Mouse (Mus musculus): ENCODE measurements around the gene Mrpl18.
"Not testable (repeated sequence)": the region's sequence is repeated elsewhere in the genome, so short reads cannot be mapped to it uniquely, and the experiment has no call there.

The Mrpl18 gene

DNA sequence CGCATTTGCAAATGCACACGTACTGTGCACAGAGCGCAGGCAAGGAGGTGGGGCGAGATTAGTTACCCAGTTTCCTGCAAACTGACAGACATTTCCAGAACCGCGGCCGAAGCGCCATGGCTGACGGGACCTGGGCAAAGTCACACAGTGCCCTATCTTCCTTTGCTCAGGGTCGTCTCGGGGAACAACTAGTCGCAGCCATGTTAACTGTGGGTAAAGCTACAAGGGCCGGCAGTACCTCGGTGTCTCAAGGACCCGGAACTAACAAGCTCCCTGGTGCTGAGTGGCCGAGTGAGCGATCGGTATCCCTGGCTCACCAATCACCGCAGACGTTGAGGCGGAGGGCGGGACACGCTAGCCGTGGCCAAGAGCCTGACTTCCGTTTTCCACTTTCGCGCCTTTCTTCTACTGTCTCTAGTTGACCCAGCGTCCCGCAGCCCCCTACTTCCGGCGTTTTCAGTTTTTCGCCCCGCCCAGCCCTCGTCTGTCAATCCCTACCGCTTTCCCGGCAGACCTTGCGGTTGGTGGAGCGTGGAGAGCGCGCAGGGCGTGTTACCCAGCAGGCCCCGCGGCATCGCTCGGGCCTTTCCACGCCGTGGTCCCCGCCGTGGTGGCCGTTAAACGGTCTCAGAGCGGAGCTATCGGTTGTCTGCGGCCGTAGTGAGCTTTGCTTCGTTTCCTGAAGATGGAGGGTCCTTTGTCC lies at the start of gene Mrpl18:
Gene Mrpl18 (minus strand): TSS at position 465 of the 703 bp plus-strand sequence.
- DNase-seq, result peak; percentile 97 to 98

DNA sequence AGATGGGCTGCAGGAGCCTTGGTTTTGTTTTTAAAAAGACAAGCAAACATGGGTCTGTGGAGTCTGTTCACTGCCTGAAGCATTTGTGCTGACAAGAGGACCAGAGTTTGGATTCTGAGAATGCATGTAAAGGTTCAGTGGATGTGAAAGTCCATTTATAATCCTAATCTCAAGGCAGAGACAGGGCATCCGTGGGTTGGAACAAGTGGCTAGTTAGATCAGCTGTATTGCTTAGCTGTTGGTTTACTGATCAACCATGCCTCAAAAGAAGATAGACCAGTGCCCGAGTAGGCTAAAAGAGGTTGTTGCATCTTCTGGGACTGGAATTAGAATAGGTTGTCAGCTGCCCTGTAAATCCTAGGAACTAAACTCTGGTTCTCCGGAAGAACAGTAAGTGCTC lies 47.3 kb upstream of the Mrpl18 start:
- DNase-seq, result no peak

DNA sequence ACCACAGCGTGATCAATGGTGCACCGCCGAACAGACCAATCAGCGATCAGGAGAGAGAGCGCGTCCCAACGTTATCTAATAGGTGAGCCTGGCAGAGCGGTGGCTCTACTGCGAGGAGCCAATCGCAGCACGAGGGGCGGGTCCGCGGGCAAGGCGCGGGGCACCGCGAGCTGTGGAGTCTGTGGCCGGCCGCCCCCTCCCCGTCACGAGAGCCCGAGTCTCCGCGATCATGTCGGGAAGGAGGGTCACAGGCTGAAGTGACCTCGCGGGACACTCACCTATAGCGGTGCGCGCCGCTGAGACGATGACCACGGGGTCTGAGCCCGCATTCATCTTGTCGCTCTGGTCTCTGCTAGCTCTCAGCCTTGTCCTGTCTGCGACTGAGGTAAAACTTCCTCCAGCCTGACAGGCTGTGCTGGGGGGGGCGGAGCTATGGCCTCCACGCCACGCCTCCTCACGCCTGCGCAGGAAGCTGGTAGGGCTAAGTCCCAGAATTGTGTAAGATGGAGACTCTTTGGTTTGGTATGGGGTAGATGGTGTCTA lies 44.3 kb upstream of the Mrpl18 start, which contains the start of gene Acat2:
Gene Acat2 (minus strand): TSS at position 417 of the 543 bp plus-strand sequence.
- DNase-seq, result peak; percentile 97 to 98

DNA sequence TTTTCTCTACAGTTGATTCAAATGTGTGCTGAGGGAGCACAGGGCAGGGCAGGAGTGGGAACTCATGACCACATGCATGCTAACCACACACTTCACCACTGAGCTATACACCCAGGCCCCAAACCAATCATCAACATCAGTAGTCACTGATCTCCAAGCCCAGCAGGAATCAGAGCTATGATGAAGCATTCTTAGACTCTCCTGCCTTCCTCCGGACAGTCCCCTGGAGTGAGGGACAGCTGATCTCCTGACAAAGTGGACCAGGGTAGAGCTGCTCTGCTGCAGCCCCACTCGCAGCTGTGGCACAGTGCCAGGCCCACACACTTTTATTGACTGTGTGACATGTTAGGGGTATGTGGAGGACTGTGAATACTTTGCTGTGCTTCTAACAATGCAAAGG lies 43.2 kb upstream of the Mrpl18 start:
- not testable (repeated sequence) for DNase-seq

DNA sequence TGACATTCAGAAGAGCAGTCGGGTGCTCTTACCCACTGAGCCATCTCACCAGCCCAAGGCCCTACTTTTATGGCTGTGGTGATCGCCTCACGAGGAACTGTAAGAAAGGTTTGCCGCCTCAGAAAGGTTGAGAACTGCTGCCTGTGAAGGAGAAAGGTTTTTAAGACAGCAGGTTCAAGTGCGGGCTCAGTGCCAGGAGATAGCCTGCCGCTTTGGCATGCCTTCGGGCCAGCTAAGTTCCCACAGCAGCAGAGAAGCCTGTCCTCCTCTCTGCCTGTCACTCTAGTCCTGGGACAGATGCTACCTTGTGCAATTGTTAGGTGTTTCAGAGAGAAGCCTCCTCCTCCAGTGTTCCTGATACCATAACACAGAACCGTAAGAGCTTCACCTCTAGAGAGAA lies 40.5 kb upstream of the Mrpl18 start:
- no peak for DNase-seq

DNA sequence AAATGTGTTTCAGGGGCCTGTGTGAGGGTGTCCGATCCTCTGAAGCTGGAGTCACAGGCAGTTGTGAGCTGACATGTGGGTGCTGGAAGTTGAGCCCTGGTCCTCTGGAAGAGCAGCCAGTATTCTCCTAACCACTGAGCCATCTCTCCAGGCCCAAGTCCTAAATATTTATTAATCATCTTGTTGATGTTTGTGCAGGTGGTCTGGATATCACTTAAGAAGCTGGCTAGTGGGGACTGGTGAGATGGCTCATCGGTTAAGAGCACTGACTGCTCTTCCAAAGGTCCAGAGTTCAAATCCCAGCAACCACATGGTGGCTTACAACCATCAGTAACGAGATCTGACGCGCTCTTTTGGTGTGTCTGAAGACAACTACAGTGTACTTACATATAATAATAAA lies 33.5 kb upstream of the Mrpl18 start:
- no peak for DNase-seq

DNA sequence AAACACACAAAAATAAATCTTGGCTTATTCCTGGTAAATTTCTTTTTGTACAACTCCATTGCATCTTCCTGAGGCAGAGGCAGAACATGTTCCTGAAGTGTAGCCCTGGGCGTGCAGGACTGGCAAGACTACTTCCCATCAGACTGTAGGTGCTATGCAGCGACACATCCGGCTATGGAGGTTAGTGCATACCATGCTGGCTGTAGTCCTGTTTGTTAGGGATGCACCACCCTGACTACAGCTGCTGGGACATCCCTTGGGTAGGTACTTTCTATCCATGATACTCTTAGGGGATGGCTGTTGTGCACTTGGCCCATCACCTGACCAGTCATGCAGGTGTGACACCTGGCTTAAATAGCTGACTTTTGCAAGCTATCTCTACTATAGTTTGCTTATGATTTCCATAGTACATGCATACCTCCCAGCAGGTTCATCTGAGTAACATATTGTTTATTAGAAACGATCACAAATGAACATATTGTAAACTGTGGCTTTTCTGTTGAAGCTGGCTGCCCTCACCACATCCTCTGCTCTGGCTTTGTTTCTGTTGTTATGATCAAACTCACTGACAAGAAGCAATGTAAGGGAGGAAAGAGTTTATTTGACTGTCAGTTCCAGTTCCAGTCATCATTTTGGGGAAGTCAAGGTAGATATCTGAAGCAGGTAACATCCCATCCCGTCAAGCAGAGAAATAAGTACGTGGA lies 26.5 kb upstream of the Mrpl18 start:
- DNase-seq, result no peak

DNA sequence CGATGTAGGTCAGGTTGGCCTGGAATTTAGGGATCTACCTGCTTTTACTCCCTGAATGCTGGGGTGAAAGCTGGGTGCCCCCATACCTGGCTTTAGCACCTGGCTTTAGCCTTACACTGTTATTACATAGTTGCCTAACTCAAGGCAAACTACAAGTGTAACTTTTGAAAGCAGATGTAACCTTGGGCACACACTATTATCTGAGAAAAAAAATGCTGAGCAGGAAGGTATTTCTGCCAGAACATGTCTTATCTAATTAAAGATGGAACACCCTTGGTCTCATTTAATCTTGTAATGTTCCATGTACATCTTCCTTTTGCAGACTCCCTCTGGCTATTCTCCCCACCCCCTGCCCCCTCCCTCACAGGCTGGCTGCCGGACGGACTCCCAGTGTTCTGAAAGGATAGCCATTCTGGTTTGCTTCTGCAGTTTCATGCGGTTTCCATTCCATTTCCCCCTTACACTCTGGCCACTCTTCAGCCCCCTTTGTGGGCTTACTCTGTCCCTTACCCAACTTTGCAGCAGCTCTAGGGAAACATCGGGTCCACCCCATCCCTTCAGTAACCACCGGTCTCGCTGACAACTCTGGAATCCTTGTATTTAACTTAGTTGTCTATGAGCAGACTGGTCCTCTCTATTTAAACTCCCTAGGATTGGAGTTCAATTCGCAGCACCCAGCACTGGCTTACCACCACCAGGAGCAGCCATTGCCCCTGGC lies 25.6 kb upstream of the Mrpl18 start:
- DNase-seq, result no peak

DNA sequence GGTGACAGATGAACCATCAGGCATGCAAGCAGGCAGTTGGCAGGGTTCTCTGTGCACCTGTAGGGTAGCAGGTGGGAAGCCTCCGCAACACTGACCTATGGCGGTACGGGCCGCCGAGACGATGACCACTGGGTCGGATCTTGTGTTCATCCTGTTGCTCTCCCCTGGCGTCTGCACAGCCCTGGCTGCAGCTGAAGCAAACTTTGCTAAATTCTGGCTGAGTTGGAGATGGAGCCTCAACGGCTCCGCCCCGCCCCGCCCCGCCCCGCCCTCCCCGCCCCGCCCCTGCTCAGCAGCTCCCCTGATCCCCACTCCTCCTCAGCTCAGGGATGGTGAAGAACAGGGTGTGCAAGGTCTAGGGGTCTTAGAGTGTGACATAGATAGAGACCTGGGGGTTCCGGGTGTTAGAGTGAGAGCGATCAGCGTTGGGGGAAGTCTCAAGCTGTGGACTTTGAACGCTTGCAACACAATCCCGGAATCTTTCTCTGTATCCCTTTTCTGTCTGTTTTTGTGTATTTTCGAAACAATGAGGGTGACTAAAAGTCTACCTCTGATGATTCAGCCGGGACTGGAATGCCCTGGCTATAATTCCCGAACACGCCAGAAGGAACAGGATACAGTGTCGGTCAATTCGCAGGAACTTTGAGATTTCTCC lies 24.1 kb upstream of the Mrpl18 start, which contains the start of gene Acat3:
Gene Acat3 (minus strand): TSS at position 450 of the 655 bp plus-strand sequence.
- DNase-seq, result no peak

DNA sequence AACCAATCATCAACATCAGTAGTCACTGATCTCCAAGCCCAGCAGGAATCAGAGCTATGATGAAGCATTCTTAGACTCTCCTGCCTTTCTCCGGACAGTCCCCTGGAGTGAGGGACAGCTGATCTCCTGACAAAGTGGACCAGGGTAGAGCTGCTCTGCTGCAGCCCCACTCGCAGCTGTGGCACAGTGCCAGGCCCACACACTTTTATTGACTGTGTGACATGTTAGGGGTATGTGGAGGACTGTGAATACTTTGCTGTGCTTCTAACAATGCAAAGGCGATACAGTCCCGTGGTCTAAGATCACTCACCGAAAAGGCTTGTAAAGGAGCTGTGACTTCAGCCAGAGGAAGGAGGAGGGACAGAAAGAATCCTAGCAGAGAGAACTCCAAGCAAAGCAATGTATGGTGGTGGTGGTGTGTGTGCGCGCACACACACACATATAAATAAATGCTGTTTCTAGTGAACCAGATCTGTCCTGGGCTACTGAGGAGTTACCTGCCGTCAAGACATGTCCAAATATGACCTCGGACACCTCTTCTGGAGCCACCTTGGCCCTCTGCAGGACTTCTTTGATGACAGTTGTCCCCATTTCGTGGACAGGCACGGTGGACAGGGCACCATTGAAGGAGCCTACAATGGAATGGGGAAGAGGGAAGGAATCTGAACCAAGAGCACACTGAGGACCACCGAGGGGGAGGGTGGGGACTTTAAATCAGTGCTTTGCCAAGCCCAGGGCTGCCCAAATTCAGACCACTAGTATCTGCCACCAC lies 23.4 kb upstream of the Mrpl18 start:
- DNase-seq, result not testable (repeated sequence)

DNA sequence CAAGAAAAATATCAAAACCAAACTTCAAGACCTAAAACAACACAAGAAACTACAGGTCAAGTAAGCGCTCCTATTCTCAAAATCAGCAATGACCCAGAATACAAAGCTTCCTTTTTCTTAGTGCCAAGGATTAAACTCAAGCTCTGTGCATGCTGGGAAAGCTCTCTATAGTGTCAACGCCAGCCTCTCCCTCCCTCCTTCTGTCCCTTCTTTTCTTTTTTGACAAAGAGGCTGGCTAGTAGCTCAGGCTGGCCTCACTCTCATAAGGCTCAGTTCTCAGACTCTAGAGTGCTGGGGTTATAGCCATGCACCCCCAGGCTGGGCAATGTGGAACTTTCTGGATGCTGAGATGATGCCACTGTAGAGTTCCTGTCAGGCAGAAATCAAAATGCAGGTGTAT lies 21.9 kb upstream of the Mrpl18 start:
- DNase-seq, result no peak

DNA sequence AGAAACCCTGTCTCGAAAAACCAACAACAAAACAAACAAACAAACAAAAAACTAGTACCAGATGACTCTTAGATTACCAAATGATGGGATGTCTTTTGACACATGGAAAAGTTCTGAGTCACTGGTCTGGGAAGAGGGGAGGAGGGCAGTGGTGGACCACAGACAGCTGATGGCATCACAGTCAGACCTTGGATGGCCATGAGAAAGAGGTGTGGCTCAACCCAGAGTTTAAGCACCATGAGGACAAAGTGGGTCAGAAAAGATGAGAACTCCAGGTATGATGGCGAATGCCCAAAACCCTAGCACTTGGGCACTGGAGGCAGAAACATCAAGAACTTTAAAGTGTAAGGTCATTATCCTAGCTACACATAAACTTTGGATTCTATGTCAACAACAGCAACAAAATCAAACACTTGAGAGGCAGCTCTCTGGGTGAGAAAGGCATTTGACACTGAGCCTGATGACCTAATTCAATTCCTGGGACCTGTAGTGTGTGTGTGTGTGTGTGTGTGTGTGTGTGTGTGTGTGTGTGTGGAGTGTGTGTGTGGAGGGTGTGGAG lies 21.3 kb upstream of the Mrpl18 start:
- no peak for DNase-seq

DNA sequence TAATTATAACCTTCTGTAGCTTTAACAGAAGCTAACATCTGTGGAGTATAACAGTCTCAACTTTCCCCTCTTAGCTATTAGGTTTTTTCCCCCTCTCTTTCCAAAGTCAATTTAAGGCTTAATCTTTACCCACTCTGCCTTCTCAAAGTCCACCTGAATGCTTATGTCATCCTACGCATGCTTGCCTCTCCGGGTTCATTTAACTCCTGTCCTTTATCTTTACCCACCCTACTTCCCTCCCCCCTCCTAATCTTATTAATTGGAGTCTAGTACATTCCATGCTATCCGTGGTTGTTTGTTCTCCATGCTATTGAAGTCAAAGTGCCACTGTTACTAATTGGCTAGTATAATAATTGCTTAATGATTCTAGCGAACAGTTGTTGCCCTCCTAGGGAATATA lies 19.6 kb upstream of the Mrpl18 start:
- DNase-seq, result no peak

DNA sequence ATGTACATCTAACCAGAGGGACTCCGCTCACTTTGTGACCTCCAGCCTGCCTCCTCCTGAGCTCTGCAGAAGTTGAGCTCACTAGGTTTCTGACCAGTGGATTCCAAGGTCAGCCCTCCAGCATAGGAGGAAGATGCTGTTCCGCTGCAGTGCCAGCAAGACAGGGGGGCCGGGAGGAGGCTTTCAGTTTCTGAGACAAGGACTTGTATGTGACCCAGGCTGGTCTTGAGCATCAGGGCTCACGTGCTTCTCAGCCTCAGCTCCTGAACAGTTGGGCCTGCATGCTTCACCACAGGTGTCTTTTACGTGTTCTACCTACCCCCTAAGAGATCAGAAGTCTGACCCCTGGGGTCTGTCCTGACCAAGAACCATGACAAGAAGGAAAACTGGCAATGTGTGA lies 15.4 kb upstream of the Mrpl18 start:
- not testable (repeated sequence) for DNase-seq

DNA sequence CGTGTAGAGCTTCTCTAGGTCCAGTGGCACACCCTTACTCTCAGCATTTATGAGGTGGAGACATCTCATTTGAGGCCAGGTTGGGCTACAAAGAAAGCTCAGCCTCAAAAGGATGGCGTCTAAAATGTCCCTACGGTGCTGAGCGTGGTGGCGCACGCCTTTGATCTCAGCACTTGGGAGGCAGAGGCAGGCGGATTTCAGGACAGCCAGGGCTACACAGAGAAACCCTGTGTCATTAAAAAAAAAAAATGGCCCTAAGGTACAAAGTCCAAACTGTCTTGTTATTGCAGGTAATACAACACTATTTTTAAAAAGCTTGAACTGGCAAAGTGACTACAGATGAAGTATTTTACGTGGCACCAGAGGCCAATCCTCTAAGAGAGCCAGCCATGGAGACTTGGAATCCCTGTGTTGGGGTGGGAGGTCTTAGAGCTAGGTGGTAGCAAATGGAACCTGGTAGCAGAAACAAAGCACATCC lies 9.6 kb upstream of the Mrpl18 start:
- DNase-seq, result no peak

DNA sequence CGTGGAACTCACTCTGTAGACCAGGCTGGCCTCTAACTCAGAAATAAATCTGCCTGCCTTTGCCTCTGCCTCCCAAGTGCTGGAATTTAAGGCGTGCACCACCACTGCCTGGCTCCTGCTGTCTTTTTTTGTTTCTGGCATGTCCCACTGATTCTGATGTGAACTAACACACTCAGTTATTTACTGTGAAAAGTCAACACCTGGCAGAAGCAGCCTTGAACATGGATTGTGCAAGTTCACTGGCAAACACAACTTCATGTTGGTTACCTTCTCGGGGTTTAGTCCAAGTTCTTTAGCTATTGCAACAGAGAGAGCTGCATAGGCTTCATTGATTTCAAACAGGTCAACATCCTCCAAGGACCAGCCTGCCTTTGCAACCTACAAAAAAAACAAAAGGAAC lies 8.9 kb upstream of the Mrpl18 start:
- no peak for DNase-seq

DNA sequence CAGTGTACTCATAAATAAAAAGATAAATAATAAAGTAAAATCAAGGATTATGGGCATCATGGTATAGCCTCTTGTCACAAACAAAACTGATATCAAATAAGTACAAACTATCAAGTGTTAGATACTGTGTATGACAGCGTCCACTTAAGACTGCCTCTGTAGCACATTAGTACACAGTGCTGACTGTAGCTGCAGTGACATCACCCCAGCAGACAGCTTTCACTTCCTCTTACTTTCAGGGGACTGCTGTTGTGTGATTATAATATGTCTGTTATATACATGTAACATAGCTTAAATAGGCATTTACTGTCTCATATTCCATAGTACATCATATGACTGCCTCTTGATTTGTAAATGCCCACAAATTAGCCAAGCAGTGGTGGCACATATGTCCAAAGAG lies 4.9 kb upstream of the Mrpl18 start:
- DNase-seq, result peak; percentile 50 to 66

DNA sequence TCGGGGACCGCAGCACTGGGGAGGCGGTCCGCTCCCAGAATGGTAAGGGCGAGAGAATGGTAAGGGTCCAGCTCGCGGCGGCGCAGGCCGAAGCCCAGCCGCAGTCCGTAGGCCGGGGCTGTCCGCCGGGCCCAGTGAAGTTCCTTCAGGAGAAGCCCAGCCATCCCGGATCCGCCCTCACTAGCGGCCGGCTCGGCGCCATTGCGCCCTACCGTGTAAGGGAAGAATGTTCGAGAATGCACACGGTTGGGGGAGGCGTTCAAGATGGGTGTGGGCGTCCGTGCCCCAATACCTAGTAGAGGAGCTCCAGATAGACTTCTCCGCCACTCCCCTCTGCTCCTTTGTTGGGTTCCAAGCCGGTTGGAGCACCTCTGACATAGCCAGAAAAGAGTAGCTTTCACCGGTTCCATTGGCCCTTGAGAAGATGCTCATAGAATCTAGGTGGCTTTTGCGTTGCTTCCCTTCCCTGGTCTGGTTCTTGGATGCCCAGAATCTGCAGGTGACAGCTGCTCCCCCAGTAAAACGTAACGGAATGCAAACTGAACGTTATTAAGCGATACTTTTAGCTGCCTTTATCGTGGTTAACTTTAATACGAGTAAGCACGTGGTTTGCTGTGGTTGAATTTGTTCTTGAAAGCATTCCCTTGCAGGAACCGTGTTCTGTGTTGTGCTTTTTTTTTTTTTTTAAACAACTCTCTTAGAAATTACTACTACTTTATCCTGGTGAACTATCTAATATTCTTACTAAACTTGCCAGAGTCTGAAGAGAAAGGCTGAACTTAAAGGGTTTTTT lies 639 bp upstream of the Mrpl18 start:
- peak; percentile 58 to 60 for DNase-seq

DNA sequence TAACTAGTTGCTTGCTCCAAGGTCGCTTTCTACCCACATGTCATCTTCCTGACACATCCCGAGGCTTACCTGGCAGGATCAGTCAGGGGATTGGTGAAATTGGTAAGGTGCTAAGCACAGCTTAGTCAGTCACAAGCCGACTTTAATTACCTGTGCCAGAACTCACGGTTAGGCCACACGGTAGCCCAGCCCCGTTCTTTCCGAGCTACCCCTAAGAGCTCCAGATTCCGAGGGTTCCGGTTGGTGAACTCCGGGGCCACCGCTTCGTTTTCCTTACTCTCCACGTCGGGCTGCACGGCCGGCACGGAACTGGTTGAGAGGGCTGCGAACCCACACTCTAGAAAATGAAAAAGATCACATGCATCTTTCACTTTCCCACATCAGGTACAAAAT lies 661 bp downstream of the Mrpl18 start, which contains the start of gene Tcp1:
Gene Tcp1 (plus strand): TSS at position 214 of the 393 bp plus-strand sequence.
- no peak for DNase-seq

DNA sequence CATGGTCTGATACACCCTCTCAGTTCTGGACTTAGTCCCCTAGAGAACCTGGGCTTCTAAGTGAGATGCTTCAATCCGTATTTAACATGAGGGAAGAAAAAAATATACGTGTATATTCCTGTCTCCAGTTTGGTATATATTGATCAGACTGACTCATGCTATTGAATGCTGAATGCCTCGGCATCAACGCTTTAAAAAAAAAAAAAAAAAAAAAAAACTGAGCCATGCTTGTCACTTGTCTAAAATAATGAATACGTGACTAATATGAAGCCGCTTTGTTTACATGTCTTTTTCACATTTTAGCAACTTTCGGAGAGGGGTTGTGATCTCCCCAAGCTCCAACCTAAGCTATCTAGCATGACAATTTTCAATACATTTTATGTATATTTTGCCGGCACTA lies 5.8 kb downstream of the Mrpl18 start:
- DNase-seq, result no peak
